Mouse (Mus musculus) stomach, postnatal 0 days (tissue): ENCODE measurements around the gene Ldlrad3. TPM values are rescaled to one million over a fixed set of nuclear protein-coding genes. Genes with fewer than 3 reads are reported as not detected.
A peak's percentile ranks its signal among the peaks of the same experiment; 100 is the strongest.

ENCODE experiments used
- ATAC-seq: fragments of 200-750 bp; cut with Nextera tagmentation; 2 replicates; pipeline ENCODE4 v1.8.0; 2017; ENCODE audit not compliant: low FRiP score, low TSS enrichment
- DNase-seq: peaks from one replicate; pipeline ENCODE4 v3.0.0-alpha.2; 2016; ENCODE audit warnings: low spot score
- H3K27ac ChIP-seq: fragments of 300-500 bp; sonication (generic); replicated peaks from 2 replicates; pipeline ENCODE4 v1.5.1; 2014; ENCODE audit warnings: mild to moderate bottlenecking, control low read depth
- H3K27me3 ChIP-seq: fragments of 300-500 bp; sonication (generic); 2 replicates; pipeline ENCODE4 v1.6.1; 2014; ENCODE audit warnings: low read length; ENCODE audit not compliant: control insufficient read depth, insufficient read depth
- H3K36me3 ChIP-seq: fragments of 300-500 bp; sonication (generic); 2 replicates; pipeline ENCODE4 v1.6.1; 2014; ENCODE audit warnings: low read length, mixed read lengths; ENCODE audit not compliant: control insufficient read depth, insufficient read depth
- H3K4me1 ChIP-seq: fragments of 300-500 bp; sonication (generic); replicated peaks from 2 replicates; pipeline ENCODE4 v1.6.1; 2014; ENCODE audit warnings: antibody characterized with exemption; ENCODE audit not compliant: control insufficient read depth, insufficient read depth
- H3K4me2 ChIP-seq: fragments of 300-500 bp; sonication (generic); replicated peaks from 2 replicates; pipeline ENCODE4 v1.6.1; 2014; ENCODE audit warnings: low read depth, mild to moderate bottlenecking, control low read depth, moderate library complexity
- H3K4me3 ChIP-seq: fragments of 300-500 bp; sonication (generic); 2 replicates; pipeline ENCODE4 v1.5.1; 2014; ENCODE audit warnings: low read depth, low read length, control low read depth
- H3K9ac ChIP-seq: fragments of 300-500 bp; sonication (generic); 2 replicates; pipeline ENCODE4 v1.6.1; 2014; ENCODE audit warnings: mild to moderate bottlenecking, low read length, control low read depth, mixed read lengths
- H3K9me3 ChIP-seq: fragments of 300-500 bp; sonication (generic); 2 replicates; pipeline ENCODE4 v1.6.1; 2016; ENCODE audit warnings: low read length; ENCODE audit not compliant: control insufficient read depth
- CTCF ChIP-seq: IDR thresholded peaks from 2 replicates; pipeline ENCODE4 v1.5.1; 2016; ENCODE audit warnings: antibody characterized with exemption, low read depth, mild to moderate bottlenecking, moderate library complexity
- EP300 ChIP-seq: optimal IDR thresholded peaks from 2 replicates; pipeline ENCODE3; 2016; ENCODE audit warnings: antibody characterized with exemption
- WGBS: fragments of 180-500 bp; shearing (Covaris S2); extraction: QIAGEN DNeasy Blood & Tissue Kit; methylation state at CpG from one replicate; pipeline ENCODE4 v1.1.7; 2014; 5-methylcytosine and 5-hydroxymethylcytosine counted together
- polyA plus RNA-seq: library from polyadenylated mRNA; unstranded; fragments of >200 nt; fragmentation: Nextera tagmentation; extraction: Ambion mirVana; gene quantifications from 2 replicates; pipeline ENCODE4 v1.2.1, GENCODE M21; 2015

Gene Ldlrad3
- polyA plus RNA-seq, 1 experiment from 2014 or later = 20.5 TPM

DNA sequence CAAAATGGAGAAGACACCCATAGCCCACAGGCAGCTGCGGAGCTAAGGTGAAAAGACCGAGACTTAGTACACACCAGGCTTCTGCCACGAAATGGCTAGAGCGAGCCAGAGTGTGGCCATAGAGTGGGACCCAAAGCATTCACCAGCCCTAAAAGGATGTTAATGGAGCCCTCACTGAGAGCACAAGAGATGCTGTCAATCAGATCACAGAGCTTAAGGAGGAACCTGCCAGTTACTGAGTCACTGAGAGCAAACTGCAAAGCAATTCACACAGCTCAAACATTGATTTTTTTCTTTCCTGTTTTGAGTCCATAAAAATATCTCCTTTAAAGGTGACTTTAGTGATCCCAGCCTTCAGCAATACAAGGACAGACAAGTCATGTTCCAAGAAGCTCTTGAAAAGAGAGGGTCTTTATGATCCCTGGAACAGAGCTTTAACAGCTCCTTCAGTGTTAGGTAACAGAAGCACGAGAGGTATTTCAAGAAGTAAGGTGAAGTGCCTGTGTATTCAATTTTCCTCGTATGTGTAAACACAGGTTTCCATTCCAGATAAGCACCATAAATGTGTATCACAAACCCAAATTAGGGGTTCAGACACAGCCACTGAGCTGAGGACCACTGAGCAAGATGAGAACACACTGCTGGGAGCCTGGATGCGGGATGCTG is 209.7 kb downstream of the Ldlrad3 start:
- H3K9ac ChIP-seq = no peak overlapping the region
- H3K4me2 ChIP-seq = no peak overlapping the region
- H3K9me3 ChIP-seq = no peaks in the 10 kb centered on the region
- ATAC-seq (no peak), DNase-seq (no peak)
- H3K27ac ChIP-seq = no peak overlapping the region
- TF ChIP-seq EP300 = no peak
- TF ChIP-seq CTCF = no peak
- no peaks in the 10 kb centered on the region for H3K4me1 ChIP-seq
- no peaks in the 10 kb centered on the region for H3K36me3 ChIP-seq
- no peak overlapping the region for H3K4me3 ChIP-seq
- H3K27me3 ChIP-seq = no peaks in the 10 kb centered on the region
- 85% methylated on average over 7 of the region's 7 CpGs for WGBS

- Histone ChIP-seq H3K36me3 (no peaks in the 10 kb centered on the region), H3K9ac (no peak overlapping the region), H3K4me1 (no peaks in the 10 kb centered on the region), H3K4me2 (no peak overlapping the region), H3K27ac (no peak overlapping the region), H3K27me3 (no peaks in the 10 kb centered on the region), H3K9me3 (no peaks in the 10 kb centered on the region), H3K4me3 (no peak overlapping the region)
- TF ChIP-seq CTCF (no peak), EP300 (no peak)
- WGBS = 91% methylated on average over 3 of the region's 3 CpGs
- DNase-seq = no peak
- no peak for ATAC-seq
Measured at GRCm38 (mm10) chr2:101973810-101974209, 212.4 kb downstream of the Ldlrad3 start.

DNA sequence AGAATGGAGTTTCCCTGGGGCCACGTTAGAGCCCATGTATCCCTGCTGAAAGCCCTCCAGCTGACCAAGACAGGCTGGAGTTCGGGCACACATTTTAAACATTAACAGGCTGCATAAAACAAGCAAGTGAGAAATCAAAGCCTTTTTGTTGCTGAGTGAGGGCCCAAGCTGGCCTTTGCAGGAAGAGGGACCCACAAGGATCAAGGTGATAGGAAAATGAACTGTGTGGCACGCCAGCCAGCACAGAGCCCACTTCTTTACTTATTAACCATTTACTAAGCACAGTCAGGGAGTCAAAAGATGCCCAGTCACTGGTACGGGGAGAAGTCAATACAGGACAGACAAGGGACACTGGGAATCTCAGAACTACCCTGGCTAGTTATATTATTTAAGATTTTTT is 218.6 kb downstream of the Ldlrad3 start:
- no peak overlapping the region; the same call in 1 of the 2 replicates for H3K9ac ChIP-seq
- H3K27ac ChIP-seq = no peak overlapping the region
- H3K4me3 ChIP-seq = no peak overlapping the region
- 45% methylated on average over 4 of the region's 4 CpGs for WGBS
- no peaks in the 10 kb centered on the region for H3K9me3 ChIP-seq
- H3K36me3 ChIP-seq = no peaks in the 10 kb centered on the region
- no peaks in the 10 kb centered on the region for H3K27me3 ChIP-seq
- no peak for DNase-seq
- no peak for TF ChIP-seq EP300
- TF ChIP-seq CTCF = no peak
- H3K4me1 ChIP-seq = peaks cover 5% of the 10 kb centered on the region; the same call in 1 of the 2 replicates
- no peak for ATAC-seq
- H3K4me2 ChIP-seq = no peak overlapping the region

GRCm38 (mm10) chr2:101967152-101967551 is 219.0 kb downstream of the Ldlrad3 start:
- no peak overlapping the region; the same call in 1 of the 2 replicates for H3K9ac ChIP-seq
- 56% methylated on average over 7 of the region's 7 CpGs for WGBS
- ATAC-seq (no peak), DNase-seq (no peak)
- H3K4me2 ChIP-seq = no peak overlapping the region
- no peaks in the 10 kb centered on the region for H3K36me3 ChIP-seq
- TF ChIP-seq CTCF = no peak
- no peak for TF ChIP-seq EP300
- H3K27ac ChIP-seq = no peak overlapping the region
- H3K4me3 ChIP-seq = no peak overlapping the region
- H3K9me3 ChIP-seq = no peaks in the 10 kb centered on the region
- H3K4me1 ChIP-seq = peaks cover 5% of the 10 kb centered on the region; the same call in 1 of the 2 replicates
- H3K27me3 ChIP-seq = no peaks in the 10 kb centered on the region

GRCm38 (mm10) chr2:101966017-101966416 is 220.2 kb downstream of the Ldlrad3 start:
- Histone ChIP-seq H3K27ac (0 out of 2 replicates have a peak overlapping the region, but pooled peaks have one; percentile 6), H3K4me3 (no peak overlapping the region), H3K9me3 (no peaks in the 10 kb centered on the region), H3K4me1 (peaks cover 5% of the 10 kb centered on the region; the same call in 1 of the 2 replicates), H3K9ac (no peak overlapping the region), H3K4me2 (no peak overlapping the region), H3K27me3 (no peaks in the 10 kb centered on the region), H3K36me3 (no peaks in the 10 kb centered on the region)
- TF ChIP-seq EP300 (no peak), CTCF (no peak)
- DNase-seq (no peak), ATAC-seq (no peak)
- WGBS = 70% methylated on average over 4 of the region's 4 CpGs

GRCm38 (mm10) chr2:101965515-101965914 is 220.7 kb downstream of the Ldlrad3 start:
- Histone ChIP-seq H3K9me3 (no peaks in the 10 kb centered on the region), H3K4me1 (peaks cover 5% of the 10 kb centered on the region; the same call in 1 of the 2 replicates), H3K27ac (no peak overlapping the region), H3K27me3 (no peaks in the 10 kb centered on the region), H3K4me2 (no peak overlapping the region), H3K36me3 (no peaks in the 10 kb centered on the region), H3K9ac (no peak overlapping the region), H3K4me3 (no peak overlapping the region)
- no peak for TF ChIP-seq EP300
- TF ChIP-seq CTCF = no peak
- ATAC-seq = peak; percentile 55; the same call in 1 of the 2 replicates
- DNase-seq = no peak
- WGBS = 52% methylated on average over 5 of the region's 5 CpGs
